Mouse (Mus musculus): Measurements from ENCODE around the gene Map3k10.

Gene Map3k10

DNA sequence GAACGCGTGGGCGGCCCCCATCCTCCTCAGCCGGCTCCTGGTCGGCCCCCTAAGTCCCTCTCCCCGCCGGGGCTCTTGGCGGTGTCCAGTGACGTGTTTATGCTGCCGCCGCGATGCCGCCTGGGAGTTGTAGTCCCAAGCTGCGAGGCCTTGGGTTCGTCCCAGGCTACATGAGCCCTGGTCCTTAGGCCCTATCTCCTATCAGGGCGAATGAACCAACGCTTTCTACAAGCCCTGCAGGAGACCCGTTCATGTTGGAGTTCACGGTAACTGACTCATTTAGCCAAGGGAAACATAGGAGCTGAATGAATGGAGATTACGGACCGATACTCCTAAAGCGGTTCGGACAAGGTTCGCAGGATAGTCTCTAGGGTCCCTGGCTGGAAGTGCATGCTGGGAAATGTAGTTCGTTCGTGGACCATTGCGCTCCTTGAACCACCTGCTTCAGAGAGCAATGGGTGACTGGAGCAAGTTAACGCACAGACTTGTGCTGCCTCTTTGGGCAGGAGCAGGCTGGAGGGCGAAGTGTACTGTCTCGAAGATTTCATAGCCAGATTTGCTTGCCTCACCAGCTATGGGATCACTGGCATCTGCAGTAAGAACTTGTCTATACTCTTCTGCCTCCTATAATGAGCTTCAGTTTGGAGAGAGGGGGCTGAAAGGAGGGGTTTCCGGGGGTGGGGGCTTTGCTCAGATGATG lies at the start of gene Map3k10:
Gene Map3k10 (minus strand): TSS at position 77 of the 700 bp plus-strand sequence.
- peak; percentile 94 for DNase-seq

DNA sequence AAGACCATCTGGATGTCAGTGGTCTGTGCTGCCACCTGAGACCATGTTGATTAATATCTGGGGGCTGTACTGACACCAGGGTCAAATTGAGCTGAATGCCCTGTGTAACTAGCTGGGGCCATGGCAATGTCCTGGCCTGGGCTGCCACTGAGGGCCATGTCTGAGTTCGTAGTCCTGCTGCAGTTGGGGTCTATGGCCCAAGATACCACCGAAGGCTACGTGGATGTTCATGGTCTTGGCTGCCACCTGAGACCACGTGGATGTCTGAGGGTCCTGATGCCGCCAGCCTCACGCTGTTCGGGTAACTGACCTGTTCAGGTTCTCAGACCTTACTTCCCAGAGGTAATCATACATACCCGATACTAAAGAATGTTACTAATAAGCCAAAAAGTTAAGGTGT lies 47.6 kb upstream of the Map3k10 start:
- DNase-seq, result no peak

DNA sequence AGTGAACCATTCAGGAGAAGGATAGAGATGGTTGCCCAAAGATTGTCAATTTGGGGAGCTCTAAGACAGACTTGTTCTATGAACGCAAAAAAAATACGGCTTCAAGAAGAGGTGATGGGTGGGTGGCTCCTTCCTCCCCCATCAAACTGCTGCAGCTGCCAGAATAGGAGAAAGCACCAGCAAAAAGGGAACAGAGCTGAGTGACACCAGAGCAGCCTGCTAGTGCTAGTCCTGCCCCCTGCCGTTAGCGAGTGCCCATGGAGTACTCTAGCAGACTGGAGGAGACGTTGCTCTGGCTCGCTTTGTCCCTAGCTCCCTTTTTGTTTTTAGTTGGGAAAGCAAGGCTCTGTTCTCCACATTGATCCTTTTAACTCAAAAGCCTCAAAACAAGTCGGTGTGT lies 36.0 kb upstream of the Map3k10 start:
- DNase-seq, result no peak

DNA sequence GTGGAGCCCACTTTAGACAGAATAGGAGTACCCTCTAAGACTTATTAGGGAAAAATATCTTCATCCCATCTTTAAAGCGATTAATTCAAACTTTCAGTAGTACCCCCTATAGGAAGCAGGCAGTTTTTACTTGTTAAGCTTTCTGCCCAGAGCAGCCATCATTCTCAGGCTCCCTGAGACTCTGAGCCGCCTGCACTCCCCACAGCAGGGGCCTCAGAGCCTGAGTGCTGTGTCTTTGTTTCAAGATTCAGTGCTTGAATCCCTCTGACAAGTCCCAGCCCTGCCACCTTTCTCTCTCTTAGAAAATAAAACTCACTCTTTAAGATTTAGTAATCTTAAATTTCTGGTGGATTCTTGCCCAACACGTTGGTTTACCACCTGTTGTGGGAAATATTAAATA lies 22.3 kb upstream of the Map3k10 start:
- no peak for DNase-seq

DNA sequence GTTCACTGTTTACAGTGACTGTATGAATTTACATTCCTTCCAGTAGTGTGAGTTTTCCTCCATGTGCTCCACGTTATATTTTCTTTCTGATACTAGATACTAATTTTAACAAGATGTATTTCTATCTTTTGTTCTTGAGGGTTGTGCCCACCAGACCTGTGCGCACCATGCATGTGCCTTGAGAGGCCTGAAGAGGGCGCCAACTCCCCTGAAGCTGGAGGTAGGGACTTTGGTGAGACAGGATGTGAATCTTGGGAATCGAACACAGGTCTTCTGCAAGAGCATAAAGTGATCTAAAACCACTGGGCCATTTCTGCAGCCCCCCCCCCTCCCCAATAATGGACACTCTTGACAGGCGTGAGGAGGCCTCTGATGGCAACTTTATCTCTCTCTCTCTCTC lies 16.7 kb upstream of the Map3k10 start:
- no peak for DNase-seq

DNA sequence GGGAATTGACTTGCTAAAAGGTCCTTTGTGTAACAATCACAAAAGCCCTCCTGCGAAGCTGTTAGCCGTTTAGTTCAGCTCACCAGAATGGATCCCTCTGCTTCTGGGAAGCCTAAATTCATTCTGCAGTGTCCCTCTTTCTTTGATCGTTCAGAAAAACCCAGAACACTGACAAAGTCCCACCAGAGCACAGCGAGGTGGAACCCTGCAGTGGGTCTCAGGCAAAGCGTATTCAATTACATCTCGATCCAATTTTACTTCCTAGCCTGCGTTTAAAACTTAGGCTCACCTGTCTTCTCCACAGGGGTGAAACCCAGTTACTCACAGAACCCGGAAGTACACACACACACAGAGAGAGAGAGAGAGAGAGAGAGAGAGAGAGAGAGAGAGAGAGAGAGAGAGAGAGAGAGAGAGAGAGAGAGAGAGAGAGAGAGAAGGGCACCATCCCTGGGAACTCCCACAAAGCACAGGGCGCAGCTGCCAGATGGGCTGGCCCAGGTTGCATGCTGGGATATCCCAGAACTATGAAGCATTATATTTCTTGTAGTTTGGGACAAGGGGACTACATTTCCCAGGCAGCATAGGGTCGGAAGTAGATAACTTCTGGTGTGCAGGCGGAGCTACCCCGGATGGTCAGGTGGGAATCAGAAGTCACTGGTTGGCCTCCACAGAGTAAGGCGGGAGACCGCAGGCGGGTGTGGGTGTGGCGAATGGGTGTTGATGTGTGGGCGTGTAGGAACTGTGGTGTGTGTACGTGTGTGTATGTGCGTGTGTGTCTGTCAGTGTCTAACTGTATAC lies 14.6 kb upstream of the Map3k10 start, which contains the start of gene Zfp607b:
Gene Zfp607b (plus strand): TSS at position 526 of the 798 bp plus-strand sequence.
- peak; percentile 80 for DNase-seq

DNA sequence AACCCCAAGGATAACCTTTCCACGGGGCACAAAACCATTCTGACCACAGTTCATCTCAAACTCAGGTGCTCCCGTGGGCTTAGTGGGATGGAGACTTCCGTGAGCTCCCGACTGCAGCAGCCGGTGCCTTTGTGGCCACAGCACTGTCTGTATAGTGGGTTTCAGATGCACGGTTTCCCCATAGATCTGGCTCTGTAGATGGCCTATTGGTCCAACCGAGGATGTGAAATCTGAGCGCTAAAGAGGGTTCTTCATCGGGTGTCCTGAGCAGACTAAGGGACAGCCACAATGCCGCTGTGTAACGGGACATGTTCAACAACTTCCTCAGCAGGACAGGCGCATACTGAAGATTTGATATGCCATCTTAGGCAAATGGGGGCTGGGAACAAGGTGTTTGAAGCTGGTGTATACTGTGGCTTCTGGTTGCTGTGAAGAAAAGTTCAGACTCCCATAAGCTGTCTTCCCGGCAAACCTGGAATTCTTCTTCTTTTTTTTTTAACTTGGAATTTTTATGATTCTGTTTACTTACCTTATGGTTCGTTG lies 13.9 kb upstream of the Map3k10 start:
- DNase-seq, result no peak

DNA sequence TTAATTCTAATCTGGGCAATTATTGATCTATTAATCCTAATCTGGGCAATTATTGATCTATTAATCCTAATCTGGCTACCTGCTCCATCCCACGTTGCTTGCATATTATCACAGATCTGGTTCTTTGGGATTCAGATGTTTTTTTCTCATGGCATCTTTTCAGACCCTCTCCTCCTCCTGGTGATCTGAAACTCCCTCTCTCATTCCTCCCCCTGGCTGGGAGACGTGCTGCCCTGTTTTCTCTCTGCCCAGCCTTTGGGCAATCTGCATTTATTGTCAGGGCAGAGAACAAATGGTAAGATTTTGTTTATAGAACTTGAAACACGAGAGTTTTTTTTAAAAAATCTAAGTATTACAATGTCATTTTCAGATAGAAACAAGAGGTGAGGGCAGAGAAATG lies 13.4 kb upstream of the Map3k10 start:
- no peak for DNase-seq

DNA sequence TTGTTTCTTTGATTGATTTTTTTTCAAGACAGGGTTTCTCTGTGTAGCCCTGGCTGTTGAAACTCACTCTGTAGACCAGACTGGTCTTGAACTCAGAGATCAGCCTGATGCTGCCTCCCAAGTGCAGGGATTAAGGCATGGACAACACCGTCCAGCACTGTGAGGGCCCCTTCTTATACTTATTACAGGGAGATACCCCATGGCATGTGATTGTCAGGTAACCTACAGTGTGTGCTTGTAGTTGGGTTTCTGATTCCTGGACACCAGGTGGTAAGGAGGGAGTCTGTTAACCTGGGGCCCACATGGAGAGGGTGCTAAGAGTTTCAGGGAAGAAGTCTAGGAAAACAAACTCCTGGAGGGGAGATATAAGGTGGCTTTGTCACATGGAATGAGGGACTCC lies 12.6 kb upstream of the Map3k10 start:
- no peak for DNase-seq

DNA sequence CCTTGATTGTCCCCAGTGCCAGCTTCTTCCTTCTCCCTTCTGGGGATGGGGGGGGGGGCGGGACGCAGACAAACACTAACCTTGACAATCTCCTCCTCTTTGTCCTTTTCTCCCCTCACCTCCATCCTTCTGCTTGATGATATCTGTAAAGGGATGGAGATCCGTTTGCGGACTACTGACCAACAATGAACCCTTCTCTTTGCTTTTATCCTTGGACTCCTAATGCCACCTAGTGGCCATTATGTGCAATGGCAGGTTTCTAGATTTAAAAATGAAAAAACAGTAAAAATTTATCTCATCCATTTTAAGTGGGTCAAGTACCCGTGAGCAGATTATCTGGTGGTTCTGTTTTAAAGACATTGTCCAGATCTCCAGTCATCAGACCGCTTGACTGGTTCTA lies 11.3 kb upstream of the Map3k10 start:
- DNase-seq, result no peak

DNA sequence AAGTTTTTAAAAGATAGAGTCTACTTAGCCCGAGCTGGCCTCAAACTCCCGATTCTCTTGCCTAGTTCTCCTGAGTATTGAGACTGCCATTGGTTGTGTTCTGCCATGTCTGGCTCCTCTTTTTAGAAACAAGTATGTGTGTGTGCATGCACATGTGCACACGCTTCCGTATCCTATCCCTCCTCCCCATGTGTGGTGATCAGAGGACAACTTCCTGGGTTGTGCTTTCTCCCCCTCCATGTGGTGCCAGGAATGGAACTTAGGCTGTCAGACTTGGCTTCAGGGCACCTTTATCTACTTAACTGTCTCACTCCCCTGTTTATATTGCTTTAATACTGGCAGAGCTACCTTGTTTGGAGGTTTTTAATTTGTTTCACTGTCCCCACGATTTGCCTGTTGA lies 10.8 kb upstream of the Map3k10 start:
- DNase-seq, result no peak

DNA sequence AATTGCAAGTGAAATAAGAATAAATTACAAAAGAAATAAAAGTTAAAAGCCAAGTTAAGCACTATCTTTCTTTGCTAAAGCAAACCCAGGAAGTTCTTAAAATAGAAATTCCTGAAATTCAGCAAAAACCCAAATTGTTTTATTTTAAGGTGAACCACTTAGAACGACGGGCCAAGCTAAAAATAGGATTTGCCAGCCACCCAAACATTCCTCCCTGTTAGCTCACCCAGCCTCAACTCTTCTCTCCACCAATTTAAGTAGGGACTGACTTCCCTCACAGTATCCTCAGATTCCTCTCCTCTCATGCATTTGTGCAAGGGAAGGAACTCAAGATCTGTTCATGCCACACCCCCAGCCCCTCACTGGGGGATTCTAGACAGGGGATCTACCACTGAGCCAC lies 8.8 kb upstream of the Map3k10 start:
- DNase-seq, result no peak

DNA sequence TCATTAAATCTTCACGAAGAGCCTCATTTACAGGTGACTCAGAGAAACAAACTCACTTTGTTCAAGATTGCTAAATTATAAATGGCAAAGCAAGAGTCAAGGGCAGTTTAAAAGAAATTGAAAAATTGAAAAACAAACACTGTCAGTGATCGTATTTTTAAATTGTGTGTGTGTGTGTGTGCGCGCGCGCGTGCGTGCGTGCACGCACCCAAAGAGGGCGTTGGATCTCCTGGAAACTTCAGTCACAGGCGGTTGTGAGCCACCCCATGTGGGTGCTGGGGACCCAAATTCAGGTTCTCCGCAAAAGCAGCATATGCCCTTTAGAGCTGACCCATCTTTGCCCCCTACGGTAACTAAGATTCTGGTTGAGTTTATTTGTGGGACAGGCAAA lies 819 bp upstream of the Map3k10 start:
- DNase-seq, result no peak

DNA sequence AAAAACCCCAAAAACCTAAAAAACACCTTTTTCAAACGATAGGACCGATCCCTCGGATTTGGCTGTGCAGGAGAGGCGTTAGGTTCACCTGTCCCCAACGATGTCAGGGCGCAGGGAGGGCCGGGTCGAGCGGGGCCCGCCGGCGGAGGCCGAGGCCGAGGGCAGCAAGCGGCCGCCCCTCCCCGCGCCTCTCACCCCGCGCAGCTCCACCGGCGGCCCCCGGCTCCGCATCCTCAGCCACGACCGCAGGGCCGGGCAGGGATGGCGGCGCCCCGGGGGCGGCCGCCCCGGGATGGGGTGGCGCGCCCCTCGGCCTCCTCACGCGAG lies 240 bp downstream of the Map3k10 start:
- DNase-seq, result no peak

DNA sequence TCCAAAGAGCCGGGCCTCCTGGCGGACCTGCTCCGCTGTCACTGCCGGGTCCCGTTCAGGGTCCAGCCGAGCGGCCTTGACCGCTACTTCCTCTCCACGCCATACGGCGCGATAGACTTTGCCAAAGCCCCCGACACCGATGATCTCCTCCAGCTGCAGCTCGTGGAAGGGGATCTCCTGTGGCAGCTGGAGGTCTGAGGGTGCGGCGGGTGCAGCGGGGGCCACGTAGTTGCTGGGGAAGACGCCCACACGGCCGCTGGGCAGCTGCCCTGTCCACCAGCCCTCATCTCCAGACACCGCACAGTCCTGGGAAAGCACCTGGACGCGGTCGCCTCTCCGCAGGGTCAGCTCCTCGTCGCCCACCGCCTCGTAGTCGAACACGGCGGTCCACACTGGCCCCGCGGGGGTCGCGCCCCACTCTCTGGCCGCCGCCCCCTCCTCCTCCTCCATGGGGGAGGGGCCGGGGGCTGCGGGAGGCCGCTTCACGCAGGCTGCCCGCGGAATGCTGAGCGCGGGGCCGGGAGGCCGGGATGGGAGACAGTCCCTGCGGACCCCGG lies 745 bp downstream of the Map3k10 start:
- no peak for DNase-seq

DNA sequence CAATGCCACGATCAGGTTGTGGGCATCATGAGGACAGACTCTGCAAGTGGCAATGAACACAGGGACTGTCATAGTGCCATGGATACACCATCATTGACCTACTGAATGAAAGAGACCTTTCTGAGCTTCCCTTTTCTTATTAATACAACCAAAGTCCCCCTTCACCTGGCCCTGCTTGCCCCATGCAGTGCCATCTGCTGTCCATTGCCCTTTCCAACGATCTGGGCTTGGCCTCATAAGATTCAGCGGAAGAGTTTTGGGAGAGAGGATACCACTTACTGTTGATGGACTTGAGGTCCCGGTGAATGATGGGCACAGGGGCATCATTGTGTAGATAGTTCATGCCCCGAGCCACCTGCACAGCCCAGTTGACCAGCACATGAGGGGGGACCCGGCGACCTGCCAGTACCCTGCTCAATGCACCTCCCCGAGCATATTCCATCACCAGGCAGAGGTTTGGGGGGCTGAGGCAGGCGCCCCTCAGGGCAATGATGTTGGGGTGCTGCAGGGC lies 1.3 kb downstream of the Map3k10 start:
- DNase-seq, result no peak

DNA sequence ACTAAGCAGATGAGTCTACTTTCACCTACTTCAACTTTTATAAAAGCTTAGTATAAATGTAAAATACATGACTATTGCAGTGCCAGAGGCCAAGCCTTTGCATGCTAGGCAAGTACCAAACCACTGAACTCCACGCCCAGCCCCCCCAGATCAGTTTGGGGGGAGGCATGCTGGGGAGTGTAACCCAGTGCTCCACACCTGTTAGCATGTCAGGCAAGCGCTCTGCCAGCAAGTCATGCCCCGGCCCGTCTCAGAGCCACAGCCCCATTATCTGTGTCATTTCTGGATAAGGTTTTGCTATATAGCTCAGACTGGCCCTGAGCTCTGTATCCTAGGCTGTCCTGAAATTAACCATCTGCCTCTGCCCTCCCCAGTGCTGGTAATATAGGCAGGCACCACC lies 12.4 kb downstream of the Map3k10 start:
- no peak for DNase-seq

DNA sequence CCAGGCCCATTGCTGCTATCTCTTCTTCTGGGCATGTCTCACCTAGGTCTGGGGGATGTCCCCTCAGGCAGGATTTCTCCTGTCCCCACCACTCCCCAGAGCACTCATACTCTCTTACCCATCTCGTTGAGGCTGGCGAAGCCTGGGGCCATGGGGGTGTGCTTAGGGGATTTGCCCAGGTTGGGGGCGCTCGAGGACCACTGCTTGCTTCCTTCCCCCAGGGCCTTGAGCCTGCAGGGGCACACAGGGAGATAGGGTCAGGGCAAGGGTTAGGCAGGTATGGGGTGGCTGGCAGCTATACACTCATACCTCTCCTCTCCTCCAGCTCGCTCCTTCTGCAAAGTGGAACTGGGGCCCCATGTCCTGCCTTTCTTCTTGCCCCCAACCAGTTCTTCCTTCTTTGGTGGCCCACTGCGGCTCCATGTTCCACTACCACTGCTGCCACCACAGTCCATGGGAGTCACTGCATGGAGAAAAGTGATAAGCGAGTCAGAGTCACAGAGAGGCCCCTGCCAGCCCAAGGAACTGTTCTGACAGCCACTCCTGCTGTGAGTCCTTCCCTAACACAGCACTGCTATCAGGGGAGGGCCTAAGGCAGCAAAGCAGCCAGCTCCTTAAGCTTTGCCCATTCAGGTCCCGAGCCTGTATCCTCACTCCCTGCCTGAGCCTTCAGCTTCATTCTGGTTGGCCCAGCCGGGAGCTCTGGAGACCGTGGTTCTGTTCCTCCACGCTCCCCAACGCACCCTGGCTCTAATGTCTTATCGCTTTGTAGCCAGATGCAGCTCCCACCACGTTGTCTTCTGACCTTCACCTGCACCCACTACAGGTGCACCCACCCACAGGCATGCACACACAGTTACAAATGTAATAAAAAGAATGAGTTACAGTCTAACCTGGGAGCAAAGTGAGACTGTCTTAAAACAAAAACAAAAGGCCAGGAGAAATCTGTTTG lies 15.4 kb downstream of the Map3k10 start:
- no peak for DNase-seq

DNA sequence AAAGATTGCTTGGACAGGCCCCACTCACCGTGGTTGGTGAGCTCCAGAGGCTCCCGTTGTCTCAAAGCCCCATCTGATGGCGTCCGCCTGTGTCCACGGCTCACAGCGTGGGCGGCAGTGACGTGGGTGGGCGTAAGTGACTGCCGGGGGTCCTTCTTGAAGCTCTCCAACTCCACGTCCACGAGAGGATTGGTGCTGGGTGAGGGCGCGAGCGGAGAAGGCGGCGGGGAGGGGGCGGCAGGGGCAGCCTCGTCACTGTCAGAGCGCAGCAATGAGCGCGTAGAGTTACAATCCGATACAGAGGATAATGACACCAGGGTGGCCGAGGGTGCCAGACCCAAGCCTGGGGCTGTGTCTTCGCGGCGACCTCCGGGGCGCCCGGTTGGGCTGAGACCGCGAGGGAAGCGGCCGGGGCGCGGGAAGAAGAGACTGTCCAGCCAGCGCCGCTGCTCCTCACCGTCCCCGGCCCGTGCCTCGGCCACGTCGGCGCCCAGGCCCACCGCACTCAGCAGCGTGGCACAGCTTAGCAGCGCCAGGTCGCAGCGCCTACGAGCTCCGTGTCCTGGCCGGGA lies 16.5 kb downstream of the Map3k10 start:
- peak; percentile 45 for DNase-seq

DNA sequence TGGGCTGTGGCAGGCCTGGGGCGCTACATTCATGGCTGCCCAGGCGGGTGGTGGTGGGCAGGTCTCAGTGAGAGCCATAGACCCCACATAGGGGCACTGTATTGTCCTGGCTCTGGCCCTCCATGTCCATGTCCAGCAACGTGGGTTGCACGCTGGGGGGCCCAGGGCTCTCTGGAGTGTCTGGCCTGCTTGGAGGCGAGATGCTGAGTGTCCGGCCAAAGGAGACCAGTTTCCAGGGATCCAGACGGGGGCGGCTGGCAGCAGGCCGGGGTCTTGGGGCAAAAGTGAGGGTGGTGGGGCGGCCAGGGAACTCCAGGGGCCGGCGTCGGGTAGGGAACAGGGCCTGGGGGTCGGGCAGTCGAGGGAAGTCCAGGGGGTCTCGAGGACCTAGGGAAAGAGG lies 17.8 kb downstream of the Map3k10 start:
- no peak for DNase-seq

DNA sequence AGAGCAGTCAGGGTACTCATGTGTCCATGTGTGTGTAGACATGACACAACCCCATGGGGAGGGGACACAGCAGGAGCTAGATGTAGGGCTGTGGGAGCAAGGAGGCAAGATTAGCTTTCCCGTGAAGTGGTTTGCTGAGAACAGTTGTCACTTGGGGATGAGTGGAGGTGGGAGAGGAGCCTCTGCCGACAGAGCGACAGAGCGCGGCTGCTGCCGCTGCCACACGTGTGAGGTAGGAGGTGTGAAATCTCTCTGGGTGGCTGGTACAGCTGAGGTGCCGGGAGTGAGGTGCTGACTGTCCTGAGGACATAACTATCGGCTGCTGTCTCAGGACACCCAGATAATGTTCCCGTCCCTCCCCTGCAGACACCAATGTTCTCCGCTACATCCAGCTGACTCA lies 18.9 kb downstream of the Map3k10 start:
- no peak for DNase-seq

DNA sequence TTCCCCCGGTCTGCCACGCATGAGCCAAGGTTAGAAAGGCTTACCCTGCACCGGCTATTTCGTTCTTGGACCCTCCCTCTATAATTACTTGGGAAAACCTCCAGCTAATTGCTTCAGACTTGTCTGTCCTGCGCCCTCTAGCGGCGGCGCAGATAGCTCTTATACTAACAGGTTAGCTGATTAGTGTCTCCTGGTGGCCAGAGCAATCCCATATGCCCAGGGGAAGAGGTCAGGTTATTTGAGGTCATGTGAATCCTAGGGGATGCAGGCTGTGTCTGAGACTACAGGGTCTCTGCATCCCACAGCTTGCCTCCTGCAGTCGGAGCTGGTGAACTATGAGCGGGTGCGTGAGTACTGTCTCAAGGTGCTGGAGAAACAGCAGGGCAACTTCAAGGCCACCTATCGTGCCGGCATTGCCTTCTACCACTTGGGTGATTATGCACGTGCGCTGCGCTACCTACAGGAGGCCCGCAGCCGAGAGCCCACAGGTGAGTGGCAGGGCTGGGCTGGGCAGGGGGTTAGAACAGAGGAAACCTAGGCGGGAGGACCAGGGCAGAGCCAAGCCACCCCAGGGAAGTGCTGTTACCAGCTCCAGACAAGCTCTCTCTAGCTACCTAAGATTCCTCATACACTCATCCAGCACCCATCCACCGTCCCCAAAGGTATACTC lies 19.7 kb downstream of the Map3k10 start:
- peak; percentile 77 for DNase-seq

Data from right cerebral cortex, postnatal 14 days (tissue).